Mouse (Mus musculus) spleen, adult 2 months (tissue): ENCODE measurements around the gene Thumpd1.

Experiments used
- CTCF ChIP-seq: fragments of 200-500 bp; IDR thresholded peaks from 2 replicates; pipeline ENCODE4 v1.5.1; 2011; ENCODE audit warnings: mild to moderate bottlenecking, inconsistent platforms; ENCODE audit not compliant: insufficient read depth, insufficient read length, insufficient replicate concordance; ENCODE audit errors: extremely low read depth
- POLR2A ChIP-seq: fragments of 200-500 bp; IDR thresholded peaks from 2 replicates; pipeline ENCODE4 v1.6.1; 2011; ENCODE audit warnings: low read depth, low read length, inconsistent platforms

- TF ChIP-seq CTCF (no peak), POLR2A (no peak)
Measured at GRCm38 (mm10) chr7:119748761-119749160, 28.2 kb upstream of the Thumpd1 start.
